Mouse (Mus musculus): ENCODE results near the gene Rpl23a. TPM values are rescaled to one million over a fixed set of nuclear protein-coding genes. Genes with fewer than 3 reads are reported as not detected.
A peak's percentile ranks its signal among the peaks of the same experiment; 100 is the strongest.
"Not testable (repeated sequence)": the region's sequence is repeated elsewhere in the genome, so short reads cannot be mapped to it uniquely, and the experiment has no call there.

Gene Rpl23a
- total RNA-seq, 2 experiments from 2014 or later = 1,640 to 1,911 TPM

DNA sequence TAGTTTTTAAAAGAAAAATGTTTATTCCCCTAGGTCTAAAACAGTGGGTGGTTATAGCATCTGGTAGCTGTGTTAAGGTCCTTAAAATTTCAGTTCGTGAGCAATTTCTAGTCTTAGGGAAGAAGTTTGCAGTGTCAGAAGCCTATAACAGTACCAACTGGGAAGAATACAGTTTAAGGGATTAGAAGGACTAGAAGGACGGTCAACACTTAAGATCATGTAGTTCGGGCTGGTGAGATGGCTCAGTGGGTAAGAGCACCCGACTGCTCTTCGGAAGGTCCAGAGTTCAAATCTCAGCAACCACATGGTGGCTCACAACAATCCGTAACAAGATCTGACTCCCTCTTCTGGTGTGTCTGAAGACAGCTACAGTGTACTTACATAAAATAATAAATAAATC, 1.3 kb upstream of the Rpl23a start:
- DNase-seq = not testable (repeated sequence)

DNA sequence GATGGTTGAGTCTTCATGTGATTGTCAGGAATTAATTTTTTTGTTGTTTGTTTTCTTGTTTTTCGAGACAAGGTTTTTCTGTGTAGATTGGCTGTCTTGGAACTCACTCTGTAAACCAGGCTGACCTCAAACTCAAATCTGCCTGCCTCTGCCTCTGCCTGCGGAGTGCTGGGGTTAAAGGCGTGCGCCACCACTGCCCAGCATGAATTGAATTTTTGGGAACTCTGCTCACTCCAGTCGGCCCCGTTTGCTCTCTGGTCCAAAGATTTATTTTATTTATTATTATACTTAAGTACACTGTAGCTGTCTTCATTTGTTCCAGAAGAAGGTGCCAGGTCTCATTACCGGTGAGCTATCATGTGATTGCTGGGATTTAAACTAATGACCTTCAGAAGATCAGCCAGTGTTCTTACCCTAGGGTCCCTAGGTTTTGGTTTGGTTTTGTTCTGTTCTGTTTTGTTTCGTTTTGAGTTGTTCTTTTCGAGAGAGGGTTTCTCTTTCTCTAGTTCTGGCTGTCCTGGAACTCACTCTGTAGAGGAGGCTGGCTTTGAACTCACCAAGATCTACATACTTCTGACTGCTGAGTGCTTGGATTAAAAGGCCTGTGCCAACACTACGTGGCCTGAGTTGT, 615 bp upstream of the Rpl23a start:
- DNase-seq = no peak

DNA sequence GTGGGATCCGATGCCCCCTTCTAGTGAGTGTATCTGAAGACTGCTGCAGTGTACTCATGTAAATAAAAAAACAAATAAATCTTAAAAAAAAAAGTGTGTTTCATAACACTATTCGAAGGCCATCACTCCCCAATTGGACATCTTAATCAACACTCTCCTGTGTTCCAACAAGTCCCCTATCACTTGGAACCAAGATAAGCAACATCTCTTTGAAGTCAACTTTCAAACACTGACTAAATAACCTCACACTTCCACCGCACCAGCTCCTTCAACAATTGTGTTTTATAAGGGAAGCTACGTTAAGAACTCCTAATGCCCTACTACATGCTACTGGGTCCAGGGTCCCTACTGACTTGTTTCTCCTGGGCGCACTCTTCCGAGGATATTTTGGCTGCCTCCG, 934 bp downstream of the Rpl23a start:
- DNase-seq = no peak

DNA sequence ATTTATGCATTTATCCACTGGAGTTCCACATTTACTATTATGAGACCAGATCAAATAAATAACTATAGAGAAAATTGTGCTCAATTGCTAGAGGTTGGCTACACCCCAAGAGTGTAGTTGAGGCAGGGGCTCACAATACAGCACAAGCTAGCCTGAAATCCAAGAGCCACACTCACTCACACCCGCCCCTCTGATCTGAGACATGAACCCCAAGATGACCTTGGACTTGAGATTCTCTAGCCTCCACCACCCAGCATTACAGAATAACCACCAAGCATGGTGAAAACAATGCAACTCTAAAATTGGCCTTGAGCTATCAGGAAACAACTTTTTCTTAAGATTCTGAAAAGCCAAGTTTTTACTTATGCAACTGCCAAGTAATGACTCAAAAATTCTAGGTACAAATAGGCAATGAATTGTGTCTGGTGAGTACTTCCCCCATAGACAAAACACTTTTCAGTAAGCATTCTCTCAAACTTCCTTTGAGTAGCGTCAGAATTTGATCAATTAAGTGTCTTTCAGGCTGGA, 1.5 kb downstream of the Rpl23a start:
- DNase-seq = no peak

DNA sequence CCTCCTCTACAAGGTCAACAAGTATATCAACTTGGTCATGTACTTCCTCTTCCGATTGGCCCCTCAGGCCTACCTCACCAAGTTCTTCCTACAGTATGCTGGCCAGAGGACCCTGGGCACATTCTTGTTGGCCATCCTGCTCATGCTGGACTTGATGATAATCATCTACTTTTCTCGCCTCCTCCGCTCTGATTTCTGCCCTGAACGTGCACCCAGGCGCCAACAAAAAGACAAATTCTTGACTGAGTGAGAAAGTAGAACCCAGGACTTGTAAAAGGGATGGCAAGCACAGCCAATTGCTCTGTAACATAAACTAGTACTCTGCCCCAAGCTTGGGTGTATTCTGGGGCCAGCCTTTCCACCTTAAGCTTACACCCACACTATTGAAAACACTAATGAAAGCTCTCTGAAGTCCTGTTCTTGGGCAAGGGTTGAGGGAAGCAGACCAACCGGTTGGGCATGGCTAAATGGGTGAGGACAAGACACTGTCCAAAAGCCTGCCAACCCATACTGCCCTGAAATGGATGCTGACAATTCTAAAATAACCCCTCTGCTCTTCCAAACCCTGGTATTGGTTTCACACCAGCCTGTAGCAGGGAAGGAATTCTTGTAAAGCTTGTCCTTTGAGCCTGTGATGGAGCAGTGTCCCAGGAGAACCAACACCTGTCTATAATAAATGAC, 3.2 kb downstream of the Rpl23a start:
- DNase-seq = no peak

DNA sequence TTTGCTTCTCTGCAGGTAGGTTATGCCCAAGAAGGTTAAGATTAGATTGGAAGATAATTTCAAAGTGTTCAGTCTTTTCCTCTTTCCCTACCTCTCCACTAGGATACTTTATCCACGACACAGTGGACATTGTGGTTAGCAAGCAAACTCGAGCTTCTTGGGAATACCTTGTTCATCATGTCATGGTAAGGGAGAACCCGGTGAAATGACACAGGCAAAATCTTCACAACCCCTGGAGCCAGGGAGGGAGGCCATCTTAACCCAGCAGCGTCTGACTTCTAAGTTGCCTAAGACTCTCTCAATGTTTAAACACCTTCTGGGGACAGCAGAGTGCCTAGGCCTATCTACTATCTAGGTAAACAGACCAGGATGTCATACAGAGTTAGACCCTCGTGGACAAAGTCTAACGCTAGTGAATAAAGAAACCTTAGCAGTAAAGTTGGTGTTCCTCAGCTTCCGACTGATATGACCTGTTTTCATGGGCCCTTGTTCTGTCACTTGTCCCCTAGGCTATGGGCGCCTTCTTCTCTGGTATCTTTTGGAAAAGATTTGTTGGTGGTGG, 3.9 kb downstream of the Rpl23a start:
- DNase-seq = no peak

DNA sequence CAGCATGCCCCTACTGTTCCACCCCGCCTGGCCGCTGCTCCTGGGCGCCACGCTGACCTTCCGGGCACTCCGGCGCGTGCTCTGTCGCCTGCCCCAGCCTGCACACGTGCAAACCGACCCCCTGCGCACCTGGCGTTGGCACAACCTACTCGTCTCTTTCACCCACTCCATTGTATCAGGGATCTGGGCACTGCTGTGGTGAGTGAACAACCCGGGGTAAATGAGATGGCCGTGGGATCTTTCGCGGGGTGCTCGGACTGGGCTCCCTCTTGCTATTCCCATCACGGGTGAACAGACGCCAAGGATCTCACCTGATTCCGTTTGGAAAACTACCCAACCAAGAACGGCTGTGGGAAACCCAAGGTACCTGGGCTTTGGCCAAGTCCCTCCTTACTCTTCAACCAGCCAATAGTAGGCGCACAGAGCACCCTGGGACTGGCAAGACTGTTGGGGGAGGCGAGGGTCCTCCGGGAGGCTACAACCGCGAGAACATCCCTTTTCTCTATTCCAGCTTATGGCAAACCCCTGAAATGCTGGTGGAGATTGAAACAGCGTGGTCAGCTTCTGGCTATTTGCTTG, 4.4 kb downstream of the Rpl23a start:
- DNase-seq = peak; percentile 73 to 80

DNA sequence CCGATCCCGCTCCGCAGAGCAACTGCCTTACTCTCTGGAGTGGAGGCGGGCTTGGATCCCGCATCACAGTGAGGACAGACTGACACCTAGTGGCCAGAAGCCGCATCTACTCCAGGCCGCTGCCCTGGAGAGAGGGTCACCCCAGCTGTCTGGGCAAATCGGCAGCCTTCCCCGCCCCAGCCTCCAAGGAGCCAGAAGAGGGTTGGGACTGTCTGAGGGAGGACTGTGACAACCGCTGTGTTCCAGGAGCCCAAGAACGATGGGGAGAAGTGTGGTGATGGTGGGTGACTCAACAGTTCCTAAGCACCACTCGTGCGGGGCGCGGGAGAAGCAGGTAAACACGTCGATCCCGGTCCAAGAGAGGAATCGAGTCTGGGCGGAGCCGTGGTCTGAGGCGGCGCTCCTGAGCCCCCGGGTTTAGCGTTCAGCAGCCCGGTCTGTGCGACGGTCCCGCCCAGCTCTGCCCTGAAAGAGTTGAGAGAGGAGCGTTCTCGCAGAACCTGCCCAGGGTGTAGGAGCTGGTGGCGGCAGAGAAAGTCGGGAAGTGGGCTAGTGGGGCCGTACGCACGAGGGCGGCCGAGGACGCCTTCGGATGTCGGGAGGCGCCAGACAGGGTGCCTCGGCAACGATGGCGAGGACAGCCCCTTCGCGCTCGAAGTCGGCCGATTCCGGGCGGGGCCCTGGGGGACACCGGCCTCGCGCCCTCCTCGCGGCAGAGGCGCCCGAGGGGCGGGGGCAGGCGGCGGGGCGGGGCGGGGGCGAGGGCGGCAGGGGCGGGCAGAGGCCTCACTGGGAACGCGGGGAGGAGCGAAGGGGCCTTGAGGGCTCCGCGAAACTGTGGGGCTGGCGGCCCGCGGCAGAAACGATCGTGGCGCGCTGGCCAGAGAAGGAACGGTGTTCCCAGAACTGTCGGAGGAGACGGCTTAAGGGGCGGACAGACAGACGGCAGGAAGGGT, 5.2 kb downstream of the Rpl23a start:
- peak; percentile 95 to 96 for DNase-seq

DNA sequence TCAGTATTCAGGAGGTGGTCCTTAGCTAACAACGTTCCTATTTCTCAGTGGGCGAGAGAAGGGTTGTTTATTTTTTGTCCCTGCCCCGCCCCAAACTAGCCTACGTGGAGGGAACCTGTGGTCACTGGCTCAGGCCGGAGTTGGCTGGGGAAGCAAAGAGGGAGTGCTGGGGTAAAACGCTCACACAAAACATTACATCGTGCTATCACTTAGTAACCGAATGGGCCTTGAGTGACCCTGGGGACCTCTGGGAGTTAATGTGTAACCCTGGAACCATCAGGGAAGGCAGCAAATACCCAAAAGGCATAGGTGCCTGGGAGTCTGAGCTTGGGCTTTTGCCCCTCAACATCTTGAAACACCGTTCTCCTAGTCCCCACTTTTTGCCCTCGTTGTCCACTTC, 5.9 kb downstream of the Rpl23a start:
- peak; percentile 44 to 56 for DNase-seq

DNA sequence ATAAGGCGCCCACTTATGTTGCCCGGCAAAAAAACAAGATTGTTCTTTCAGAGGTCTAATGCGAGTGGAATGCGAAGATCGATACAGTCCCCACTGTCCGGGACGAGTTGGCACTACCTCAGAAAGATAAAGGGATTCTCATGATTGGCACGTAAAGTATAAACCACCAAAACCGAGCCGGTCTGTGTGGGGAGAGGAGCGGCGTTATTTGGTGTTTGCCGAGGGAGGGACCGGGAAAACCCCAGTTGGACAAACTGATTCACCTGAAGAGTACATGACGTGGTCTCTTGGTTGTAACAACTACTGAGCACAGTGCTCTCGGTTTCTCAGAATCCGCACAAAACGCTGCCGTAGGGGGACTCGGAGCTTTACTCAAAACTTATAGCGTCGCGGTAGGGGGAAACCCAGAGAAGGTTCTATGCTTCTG, 6.5 kb downstream of the Rpl23a start:
- DNase-seq = no peak

DNA sequence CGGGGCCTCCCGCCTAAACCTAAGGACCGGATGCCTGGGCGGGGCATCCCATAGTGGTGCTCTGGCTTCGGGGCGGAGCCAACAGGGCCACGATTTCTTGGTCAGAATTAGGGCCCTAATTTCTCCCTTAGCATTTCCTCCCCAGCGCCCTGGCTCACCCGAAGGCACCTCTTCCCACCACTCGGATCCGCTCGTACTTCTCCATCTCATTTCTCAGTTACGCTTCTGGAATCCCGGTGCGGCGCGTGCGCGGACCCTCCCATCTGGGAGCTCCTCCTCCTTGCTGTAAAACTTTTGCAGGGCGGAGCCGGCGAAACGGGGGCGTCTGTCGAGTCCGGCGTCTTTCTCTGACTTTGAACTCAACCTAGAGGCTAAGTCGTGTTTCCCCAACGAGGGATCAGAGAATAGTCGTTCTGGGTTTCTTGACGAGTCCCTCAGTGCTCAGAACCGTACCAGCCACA, 7.0 kb downstream of the Rpl23a start, which contains the start of the genes Nek8 and Tlcd1:
Gene Nek8, minus strand, starts transcription at position 274 of the 461 bp plus-strand sequence.
Gene Tlcd1, plus strand, starts transcription at position 310 of the 461 bp plus-strand sequence.
- DNase-seq = peak; percentile 95 to 97

DNA sequence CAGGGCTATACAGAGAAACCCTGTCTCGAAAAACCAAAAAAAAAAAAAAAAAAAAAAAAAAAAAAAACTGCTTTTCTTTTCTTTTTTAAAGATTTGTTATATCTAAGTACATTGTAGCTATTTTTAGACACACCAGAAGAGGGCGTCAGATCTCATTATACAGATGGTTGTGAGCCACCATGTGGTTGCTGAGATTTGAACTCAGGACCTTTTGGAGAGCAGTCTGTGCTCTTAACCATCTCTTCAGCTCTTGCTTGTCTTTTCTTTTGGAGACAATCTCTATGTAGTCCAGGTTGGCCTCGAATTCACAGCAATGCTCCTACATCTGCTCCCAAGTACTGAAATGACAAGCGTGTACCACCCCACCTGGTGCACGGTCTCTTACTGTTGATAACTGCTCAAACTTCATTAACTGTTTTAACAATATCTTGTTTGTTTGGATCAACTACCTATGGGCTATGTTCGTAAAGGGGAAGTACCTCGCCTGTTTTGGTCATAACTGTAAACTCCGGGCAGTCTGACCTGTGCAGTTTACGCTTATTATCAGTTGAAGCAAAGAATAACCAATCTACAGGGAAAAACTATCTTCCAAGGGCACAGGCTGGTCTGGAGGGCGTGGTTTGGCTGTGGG, 7.5 kb downstream of the Rpl23a start:
- DNase-seq = no peak

DNA sequence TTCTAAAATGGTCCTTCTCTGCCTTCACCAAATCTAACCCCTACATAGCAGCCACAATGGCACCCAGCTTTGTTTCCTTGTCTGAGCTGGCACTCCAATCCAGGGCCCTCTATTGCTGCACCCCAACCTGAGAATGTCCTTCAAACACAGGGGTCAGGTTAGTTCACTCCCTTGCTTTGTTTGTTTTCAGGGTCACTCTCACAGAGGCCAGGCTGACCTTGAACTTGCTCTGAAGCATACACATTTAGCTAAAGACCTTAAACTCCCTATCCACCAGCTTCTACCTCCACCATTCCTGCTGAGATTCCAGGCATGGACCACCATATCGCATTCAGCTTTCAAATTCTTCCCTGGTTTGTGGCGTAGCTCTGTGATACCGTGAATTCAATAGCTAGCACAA, 8.9 kb downstream of the Rpl23a start:
- DNase-seq = no peak

DNA sequence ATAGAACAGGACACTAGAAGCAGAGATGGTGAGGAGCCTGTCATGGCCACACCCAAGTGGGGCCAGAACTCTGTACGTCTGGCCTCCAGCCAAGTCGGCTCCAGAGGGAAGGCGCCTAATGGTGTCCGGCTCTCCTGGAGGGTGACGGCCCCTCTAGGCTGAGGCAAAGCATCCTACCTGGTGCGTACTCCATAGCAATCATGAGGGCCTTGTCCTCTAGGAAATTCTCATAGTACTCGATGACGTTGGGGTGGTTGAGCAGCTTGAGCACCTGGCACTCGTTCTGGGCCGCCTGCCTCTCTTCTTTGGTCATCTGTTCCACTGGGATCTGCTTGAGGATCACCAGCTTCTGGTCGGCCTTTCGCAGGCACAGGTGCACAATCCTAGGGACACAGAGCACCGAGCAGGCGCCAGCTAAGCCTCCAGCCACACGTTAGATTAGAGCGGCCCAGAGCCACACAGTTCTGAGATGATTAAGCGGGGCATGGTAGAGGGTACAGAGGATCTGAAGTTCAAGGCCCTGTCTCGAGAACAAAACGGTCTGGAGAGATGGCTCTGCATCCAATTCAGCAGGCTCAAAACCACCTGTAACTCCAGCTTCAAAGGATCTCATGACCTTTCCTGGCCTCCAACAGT, 10.5 kb downstream of the Rpl23a start:
- peak; percentile 17 to 54 for DNase-seq

DNA sequence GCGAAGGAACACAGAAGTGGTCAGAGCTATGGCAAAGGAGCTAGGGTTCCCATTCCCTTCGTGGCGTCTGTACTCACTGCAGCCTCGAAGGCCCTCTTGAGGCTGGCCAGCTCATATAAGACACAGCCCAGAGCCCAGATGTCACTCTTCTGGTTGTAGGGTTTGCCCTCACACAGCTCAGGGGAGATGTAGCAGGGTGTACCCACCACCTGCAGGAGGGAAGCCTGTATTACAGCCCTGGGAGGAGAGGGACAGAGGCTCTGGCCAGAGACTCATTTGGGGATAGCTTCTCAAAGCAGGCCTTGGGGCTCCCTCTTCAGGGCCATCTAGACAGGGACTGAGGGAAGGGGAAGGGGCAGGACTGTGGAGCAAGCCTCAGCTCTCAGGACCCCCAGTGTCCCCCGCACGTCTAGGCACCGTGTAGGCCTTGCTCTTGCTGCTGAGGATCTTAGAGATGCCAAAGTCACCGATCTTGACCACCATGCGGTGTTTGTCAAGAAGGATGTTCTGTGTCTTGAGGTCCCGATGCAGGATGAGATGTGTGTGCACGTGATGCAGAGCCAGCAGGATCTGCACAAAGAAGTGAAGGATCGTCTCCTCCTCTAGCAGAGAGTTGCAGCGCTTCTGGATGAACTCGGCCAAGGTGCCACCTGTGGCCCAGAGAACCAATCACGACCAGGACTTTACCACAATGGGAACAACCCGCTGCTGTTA, 11.2 kb downstream of the Rpl23a start:
- no peak for DNase-seq

DNA sequence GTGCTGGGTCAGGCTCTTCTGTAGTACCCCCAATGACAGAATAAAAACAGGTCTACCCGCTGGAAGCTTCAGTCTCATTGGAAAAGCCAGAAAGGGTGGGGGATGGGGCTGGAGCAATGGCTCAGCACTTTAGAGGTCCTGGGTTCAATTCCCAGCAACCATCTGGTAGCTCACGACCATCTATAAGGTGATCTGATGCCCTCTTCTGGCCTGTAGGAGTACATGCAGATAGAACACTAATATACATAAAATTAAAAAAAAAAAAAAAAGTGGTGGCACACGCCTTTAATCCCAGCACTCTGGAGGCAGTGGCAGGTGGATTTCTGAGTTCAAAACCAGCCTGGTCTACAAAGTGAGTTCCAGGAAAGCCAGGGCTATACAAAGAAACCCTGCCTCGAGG, 12.1 kb downstream of the Rpl23a start:
- no peak for DNase-seq

DNA sequence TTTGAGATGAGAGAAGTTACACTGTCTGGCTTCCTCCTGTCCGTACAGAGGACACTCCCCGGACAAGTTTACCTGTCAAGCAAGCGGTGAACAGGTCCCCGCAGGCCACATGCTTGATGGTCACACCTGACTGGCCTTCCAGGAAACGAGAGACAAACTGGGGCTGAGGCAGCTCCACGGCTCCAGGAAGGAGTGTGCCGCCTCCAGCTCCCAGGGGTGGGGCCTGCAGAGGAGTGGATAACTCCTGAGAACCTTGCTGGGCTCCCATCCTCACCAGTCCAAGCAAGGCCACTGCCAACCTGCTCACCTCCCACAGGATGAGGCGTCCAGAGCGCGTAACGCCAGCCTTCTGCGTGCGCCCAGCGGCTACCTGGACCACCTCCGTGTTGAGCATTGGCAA, 13.1 kb downstream of the Rpl23a start:
- no peak for DNase-seq

DNA sequence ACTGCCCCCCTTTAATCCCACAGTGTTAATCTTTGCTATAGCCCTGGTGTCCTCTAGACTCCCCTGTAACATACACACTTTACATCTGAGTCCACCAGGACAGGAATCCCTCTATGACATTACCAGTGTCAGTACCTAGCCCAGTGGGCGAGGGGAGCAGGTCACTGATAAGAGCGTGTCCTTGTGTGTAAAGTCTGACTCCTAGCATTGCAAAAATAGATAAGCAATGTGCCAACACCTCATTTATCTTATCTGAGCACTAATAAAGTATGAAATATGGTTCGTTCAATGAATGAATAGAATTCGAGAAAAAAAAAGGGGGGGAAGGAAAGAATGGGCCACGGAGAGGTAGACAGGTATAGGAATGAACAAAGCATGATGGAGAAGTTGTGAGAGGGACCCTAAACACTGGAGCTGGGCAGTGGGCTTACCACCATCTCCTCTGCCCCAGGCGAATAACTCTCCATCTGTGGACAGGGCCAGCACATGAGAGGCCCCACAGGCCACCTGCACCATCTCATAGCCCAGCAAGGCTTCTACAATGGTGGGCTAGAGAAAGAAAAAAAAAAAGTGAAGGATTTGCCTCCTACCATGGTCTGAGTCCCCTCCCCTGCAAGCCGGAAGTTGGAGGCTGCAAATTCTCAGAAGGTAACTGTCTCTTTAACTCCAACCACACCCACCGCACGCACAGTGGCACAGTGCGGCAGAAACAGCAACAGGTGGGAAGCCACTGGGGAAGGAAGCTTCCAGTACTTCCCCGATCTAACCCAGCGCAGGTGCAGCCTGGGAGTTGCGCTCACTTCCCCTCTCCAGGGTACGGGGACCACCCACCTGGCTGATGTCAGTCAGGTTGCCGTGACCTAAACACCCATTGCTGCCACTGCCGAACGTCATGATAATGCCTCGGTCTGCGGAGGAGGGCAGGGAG, 14.6 kb downstream of the Rpl23a start:
- DNase-seq = no peak

Data from adrenal gland, postnatal 36 days (tissue).